Mouse (Mus musculus) brown adipose tissue, adult 24 weeks (tissue): ENCODE results near the gene Tcp11. TPM values are rescaled to one million over a fixed set of nuclear protein-coding genes. Genes with fewer than 3 reads are reported as not detected.

Source experiments
- H3K27ac ChIP-seq: fragments of 200-500 bp; replicated peaks from 2 replicates; pipeline ENCODE4 v1.5.1; 2012; ENCODE audit warnings: low read depth, mild to moderate bottlenecking, low read length
- H3K4me1 ChIP-seq: fragments of 200-500 bp; 2 replicates; pipeline ENCODE4 v1.6.1; 2012; ENCODE audit warnings: low read length, mixed read lengths; ENCODE audit not compliant: control insufficient read depth, insufficient read depth, insufficient read length
- H3K4me3 ChIP-seq: fragments of 200-500 bp; 2 replicates; pipeline ENCODE4 v1.5.1; 2012; ENCODE audit warnings: low read depth, mild to moderate bottlenecking, low read length, moderate library complexity; ENCODE audit not compliant: insufficient read depth
- polyA plus RNA-seq: library from polyadenylated mRNA; stranded (reverse); fragments of >200 nt; gene quantifications from 2 replicates; pipeline ENCODE4 v1.2.4, GENCODE M21; 2012; ENCODE audit not compliant: missing spikeins, insufficient read depth, insufficient read length

Tcp11 gene
- polyA plus RNA-seq, 1 experiment: not detected

DNA sequence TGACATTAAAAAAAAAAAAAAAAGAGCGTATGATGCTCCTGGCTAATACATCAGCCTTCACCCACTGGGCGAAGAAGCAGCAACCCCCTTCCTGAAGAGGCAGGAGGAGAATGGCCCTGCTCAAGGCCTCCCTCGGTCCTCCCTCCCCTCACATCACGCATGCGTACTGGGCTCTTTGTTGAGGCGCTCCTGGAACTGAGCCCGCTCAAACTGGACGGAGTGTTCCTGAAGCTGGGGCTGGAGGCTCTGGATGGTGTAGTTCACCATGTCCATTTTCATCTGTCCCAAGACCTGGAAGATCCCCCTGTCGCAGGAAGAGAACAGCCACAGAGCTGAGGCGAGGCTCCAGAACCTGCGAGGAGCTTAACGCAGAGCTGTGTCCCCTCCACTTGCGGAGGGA lies 10.2 kb downstream of the Tcp11 start:
- Histone ChIP-seq H3K4me3 (no peak overlapping the region), H3K4me1 (no peaks in the 10 kb centered on the region), H3K27ac (no peak overlapping the region)

DNA sequence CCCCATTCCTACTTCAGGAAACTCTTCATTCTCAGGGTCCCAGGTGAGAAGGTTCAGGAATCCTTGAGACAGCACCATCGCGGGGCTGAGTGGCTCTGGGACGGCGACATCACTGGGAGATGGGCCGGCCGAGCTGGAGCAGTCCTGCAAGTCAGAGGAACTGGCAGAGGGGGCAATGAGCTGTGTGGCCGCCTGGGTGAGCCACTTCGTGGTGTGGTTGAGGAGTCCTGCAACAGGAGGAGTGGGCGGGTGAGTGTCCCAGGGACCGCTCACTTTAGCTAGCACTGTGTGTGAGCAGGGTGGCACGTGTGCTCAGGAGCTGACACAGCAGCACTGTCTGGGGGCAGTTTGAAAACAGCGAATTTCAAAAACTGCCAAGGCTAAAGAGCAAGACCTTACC lies 11.0 kb downstream of the Tcp11 start:
- H3K27ac ChIP-seq: no peak overlapping the region
- H3K4me3 ChIP-seq: no peak overlapping the region
- no peaks in the 10 kb centered on the region for H3K4me1 ChIP-seq

DNA sequence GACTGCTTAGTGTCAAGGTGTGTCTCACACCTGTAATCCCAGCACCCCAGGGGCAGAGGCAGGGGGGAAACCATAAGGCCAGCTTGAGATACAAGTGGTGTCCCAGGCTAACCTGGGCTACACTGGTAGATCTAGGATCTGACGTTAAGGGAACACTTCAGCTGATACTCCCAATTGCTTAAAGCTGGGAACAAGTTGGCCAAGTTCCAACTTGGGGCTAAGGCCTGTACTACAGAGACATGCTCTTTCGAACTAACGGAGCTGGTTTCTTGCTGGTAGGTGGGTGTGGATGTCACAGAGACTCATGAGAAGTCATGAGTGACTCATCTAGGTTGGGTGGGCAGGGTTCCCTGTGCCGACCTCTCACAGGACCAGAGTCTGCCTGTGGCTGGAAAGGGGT lies 13.1 kb downstream of the Tcp11 start:
- no peak overlapping the region for H3K27ac ChIP-seq
- H3K4me1 ChIP-seq: no peaks in the 10 kb centered on the region
- H3K4me3 ChIP-seq: no peak overlapping the region

DNA sequence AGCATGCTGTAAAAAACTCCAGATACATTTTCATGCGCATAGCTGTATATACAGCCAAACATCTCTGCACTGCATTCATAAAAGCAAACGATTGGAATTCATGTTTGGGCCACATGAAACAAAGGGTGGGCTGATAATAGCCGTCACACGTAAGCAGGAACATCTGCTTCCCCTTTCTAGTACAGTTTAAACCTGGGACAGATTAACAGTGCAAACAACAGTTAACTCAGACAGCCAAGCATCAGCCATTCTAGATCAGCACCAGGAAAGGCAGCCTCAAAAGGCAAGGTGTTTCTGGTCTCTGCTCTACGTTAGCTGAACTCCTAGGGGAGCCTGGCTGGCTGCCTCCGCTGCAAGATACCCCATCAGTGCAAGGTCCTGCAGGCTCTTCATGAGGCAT lies 17.3 kb downstream of the Tcp11 start:
- no peak overlapping the region for H3K27ac ChIP-seq

DNA sequence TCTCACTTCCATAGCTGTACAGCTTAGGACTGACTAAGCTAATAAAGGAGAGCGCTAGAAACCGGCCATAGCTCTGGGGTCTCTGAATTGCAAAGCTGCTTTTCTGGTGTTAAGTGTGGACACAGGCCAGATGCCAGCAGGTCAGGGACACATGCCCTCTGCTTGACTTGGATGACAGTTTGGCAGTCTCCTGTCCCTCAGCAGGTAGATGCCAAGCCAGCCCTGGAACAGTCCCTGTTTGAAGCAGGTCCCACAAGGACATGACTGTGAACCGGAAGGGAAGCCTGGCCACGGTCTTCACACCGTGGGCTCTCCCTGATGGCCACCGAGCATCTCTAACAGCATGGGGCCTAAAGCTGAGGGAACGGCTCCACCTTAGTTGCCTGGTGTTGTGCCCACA lies 17.7 kb downstream of the Tcp11 start:
- H3K4me3 ChIP-seq: no peak overlapping the region
- H3K4me1 ChIP-seq: no peaks in the 10 kb centered on the region
- H3K27ac ChIP-seq: no peak overlapping the region

More for the DNA sequence above, 17.3 kb downstream of the Tcp11 start:
- Histone ChIP-seq H3K4me3 (no peak overlapping the region), H3K4me1 (no peaks in the 10 kb centered on the region)

DNA sequence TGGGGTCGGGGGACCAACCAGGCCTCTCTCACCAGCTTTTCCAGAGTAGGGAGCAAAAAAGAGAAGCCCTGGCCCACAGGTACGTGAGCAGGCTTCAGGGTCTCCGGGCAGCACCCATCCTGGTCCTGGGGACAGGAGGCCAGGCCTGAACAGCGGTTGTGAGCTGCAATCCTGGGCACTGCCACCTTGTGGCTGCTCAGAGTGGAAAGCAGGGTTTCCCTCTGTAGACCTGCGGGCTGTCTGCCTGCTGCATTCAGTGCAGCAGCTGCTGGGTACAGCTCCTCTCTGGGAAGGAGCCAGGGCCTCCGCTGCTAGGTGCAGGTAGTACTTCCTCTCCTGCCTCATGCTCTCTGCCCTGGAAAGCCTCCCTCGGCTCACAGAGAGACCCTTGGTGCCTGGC lies 19.0 kb downstream of the Tcp11 start:
- Histone ChIP-seq H3K4me1 (no peaks in the 10 kb centered on the region; the same call in 1 of the 2 replicates), H3K4me3 (no peak overlapping the region), H3K27ac (no peak overlapping the region)

DNA sequence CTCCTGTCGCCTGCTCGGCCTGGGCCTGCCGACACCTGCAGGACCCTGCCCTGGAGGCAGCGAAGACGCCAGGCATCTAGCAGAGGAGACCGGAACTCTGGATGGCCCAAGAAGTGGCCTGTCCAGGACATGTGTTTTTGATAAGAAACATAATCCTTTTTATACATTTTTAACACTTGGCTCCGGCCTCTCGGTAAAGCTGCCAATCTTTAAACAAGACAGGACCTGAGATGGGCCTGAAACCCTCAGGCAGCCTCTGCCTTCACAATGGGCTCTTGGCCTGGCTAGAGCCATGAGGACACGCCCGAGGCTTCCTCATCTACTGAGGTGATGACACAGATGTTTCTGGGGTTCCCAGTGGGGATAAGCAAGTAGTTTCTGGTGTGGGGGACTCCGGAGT lies 19.8 kb downstream of the Tcp11 start:
- no peak overlapping the region for H3K4me3 ChIP-seq
- no peaks in the 10 kb centered on the region; the same call in 1 of the 2 replicates for H3K4me1 ChIP-seq
- H3K27ac ChIP-seq: no peak overlapping the region

DNA sequence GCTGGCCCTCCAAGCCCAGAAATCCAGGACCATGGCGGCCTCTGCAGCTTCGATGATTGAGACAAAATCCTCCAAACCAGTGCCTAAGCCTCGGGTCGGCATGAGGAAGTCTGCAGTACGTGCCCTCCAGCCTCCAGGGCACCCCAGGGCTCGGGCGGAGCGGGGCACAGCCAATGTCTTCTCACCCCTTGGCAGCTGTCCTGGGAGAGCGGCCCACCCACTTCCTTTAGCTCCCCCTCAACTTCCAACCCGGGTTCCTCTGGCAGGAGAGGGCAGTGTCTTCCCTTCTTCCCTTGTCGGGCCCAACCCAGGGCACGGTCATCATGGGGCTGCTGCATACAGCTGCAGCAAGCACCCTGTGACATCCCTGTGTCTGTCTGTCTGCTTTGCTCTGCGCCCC lies 22.1 kb downstream of the Tcp11 start:
- H3K4me3 ChIP-seq: no peak overlapping the region

DNA sequence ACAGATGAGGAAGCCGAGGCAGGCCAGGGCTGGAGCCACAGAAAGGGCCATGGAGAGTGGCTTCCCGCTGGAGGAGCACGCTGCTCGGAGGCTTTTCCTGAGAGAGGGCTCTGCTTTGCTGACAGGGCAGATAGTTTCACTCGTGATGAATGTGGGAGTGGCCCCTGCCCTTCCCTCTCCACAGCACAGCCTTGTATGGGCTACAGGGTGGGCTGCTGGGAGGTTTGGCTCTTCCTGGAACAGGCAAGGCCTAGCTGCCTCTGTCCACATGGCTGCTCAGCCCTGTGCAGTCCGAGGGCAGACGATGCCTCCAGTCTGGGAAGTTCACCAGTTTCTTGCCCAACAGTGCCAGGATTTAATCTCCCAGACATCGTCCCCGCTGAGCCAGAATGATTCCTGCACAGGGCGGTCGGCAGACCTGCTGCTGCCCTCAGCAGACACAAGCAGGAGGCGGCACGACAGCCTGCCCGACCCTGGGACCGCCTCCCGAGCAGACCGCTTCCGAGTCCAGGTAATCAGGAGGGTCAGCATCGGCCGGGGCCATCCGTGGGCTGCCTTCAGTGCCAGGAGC lies 28.1 kb downstream of the Tcp11 start:
- no peak overlapping the region for H3K27ac ChIP-seq

More for the DNA sequence above, 22.1 kb downstream of the Tcp11 start:
- H3K4me1 ChIP-seq: no peaks in the 10 kb centered on the region; the same call in 1 of the 2 replicates
- H3K27ac ChIP-seq: no peak overlapping the region

DNA sequence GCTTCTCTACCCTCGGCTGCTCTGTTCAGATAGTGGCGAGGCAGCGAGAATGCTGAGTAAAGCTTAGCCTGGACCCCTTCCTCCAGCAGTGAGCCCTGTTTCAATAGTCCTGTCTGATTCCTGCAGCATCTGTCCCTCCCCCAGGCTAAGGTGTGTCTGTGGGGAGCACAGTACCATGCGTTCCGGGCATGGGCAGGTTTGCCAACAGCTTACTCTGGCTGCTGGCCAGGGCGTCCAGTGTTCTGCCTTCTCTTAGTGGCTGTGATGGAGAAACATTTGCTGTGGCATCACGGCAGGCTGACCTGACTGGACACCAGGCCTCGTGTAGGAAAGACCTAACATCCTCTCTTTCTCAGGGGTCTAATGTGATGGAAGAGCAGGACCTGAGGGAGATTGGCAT lies 30.2 kb downstream of the Tcp11 start:
- Histone ChIP-seq H3K27ac (no peak overlapping the region), H3K4me3 (no peak overlapping the region), H3K4me1 (peaks cover 5% of the 10 kb centered on the region)

More for the DNA sequence above, 28.1 kb downstream of the Tcp11 start:
- peaks cover 5% of the 10 kb centered on the region for H3K4me1 ChIP-seq
- no peak overlapping the region for H3K4me3 ChIP-seq

DNA sequence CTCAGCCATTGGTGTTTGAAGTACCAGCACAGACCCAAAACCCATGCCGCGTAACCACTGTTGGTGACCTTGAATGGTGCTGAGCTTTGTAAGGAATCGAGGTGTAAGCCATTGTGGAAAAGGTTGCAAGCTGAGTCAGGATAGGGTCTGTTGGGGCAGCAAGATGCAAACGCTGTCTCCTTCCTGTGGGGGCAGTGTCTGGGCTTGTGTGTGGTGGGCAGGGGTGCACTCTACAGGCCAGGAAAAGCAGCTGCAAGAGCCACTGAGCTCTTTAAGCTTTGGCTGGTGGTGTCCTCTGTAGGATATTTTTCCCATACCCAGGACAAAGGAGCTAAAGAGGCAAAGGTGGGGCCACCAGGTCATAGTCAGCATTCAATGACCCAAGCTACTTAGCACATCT lies 32.0 kb downstream of the Tcp11 start:
- H3K27ac ChIP-seq: no peak overlapping the region
- no peak overlapping the region for H3K4me3 ChIP-seq
- peaks cover 5% of the 10 kb centered on the region for H3K4me1 ChIP-seq

DNA sequence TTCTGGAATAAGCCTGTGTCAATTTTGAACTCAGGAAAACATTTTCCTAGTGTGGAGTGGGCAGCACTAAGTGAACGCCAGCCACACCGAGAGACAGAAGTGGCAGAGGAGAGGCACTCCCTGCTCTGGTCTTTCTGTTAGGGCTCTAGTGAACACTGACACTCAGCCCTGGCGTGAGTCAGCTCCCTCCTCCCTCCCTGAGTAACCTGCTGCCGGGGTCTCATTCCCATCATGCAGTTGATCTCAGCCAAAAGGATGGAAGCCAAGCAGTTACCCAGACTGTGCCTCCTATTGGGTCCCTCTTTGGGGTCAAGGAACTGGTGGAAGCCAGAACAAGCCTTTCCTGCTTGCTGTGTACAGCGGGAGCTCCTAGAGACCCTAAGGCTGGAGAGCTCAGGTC lies 32.9 kb downstream of the Tcp11 start:
- peaks cover 5% of the 10 kb centered on the region for H3K4me1 ChIP-seq
- no peak overlapping the region for H3K4me3 ChIP-seq
- H3K27ac ChIP-seq: no peak overlapping the region

DNA sequence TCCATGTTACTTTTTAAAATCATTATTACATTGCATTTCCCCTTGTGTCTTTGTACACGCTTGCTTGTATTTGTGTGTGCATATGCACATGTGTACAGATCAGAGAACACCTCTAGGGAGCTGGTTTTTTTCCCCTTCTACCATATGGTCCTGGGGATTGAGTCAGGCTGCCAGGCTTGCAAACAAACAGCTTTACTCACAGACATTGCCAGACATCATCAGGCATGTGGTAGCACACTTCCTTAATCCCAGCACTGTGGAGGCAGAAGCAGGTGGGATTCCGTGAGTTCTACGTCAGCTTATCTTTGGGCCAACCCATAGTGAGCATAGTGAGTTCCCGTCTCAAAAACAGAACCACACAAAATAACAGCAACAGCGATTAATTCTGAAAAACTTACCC lies 33.4 kb downstream of the Tcp11 start:
- no peak overlapping the region for H3K27ac ChIP-seq
- H3K4me3 ChIP-seq: no peak overlapping the region
- peaks cover 5% of the 10 kb centered on the region for H3K4me1 ChIP-seq

DNA sequence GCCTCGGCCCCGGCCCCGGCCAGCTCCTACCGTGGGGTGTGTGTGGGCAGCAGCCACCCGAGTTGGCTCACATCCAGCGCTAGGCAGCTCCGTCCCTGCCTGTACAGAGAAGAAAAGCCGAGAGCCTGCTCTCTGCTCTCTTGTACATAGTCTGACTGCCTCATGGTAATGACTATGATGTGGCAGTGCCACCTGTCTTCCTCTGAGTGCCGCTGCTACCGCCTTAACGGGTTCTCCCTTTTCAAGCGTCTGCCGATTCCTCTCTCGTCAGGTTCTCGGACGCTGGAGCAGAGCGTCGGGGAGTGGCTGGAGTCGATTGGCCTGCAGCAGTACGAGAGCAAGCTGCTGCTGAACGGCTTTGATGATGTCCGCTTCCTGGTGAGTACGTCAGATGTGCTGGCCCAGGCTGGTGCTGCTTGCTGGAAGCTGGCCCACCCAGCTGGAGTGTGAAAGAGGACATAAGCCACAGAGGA lies 38.1 kb downstream of the Tcp11 start:
- no peaks in the 10 kb centered on the region; the same call in 1 of the 2 replicates for H3K4me1 ChIP-seq
- no peak overlapping the region for H3K27ac ChIP-seq
- H3K4me3 ChIP-seq: no peak overlapping the region

DNA sequence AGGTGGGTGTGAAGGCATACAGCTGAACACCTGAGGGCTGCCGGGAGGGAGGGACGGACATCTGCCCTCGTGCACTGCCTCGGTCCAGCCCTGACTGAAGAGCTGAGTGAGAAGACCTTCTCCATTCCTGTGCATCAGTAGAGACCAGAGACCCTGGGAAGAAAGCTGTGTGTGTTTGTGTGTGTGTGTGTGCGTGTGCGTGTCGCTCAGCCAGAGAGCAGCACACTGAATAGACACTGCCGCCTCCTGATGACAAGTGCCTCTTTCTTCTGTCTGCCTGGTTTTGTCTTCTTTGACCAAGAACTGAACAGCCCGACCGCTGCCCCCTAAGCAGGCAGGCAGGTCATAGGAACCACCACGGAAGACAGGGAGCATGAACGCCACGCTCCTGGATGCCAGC lies 39.1 kb downstream of the Tcp11 start:
- H3K4me1 ChIP-seq: no peaks in the 10 kb centered on the region; the same call in 1 of the 2 replicates
- H3K4me3 ChIP-seq: no peak overlapping the region
- H3K27ac ChIP-seq: no peak overlapping the region

DNA sequence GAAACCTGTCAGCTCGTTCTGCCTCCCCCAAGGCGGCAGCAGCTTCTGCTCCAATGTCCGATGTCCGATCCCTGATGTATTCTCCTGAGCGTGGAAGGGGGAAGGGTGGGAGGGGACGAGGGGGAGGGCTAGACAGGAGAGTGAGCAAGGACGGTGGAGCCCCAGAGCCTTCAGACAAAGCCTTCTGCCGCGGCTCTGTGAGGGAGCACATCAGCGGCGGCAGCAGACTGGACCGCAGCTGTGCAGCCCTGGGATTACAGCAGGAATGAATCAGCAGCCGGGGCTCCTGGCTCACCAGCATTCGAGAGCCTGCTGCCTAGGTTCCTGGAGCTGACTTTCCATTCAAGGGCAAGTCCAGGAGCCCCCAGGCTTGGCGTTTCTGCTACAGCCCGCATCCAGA lies 39.8 kb downstream of the Tcp11 start:
- H3K27ac ChIP-seq: no peak overlapping the region
- H3K4me1 ChIP-seq: peaks cover under 1% of the 10 kb centered on the region; the same call in 1 of the 2 replicates
- H3K4me3 ChIP-seq: no peak overlapping the region
